Mouse (Mus musculus) MEL (cell line): ENCODE results near the gene Chd9. TPM values are rescaled to one million over a fixed set of nuclear protein-coding genes. Genes with fewer than 3 reads are reported as not detected.

ENCODE experiments used
- DNase-seq: peaks from one replicate; pipeline ENCODE4 v3.0.0; 2011; ENCODE audit warnings: low read depth, low spot score
- H3K27ac ChIP-seq: 2 replicates; pipeline ENCODE4 v1.5.1; 2012; ENCODE audit warnings: low read depth, mild to moderate bottlenecking, control low read depth, low read length, moderate library complexity; ENCODE audit not compliant: control insufficient read depth
- H3K27me3 ChIP-seq, 2 experiments: fragments of 150-350 bp in 1 of 2; sonication (generic) in 1 of 2; 2 replicates each; pipeline ENCODE4 v1.6.1; 2012; ENCODE audit warnings: low read length in 2 of 2, mild to moderate bottlenecking in 2 of 2, improper control_type of control experiment in 1 of 2, moderate library complexity in 1 of 2; ENCODE audit not compliant: insufficient read depth in 2 of 2, control insufficient read depth in 1 of 2
- H3K36me3 ChIP-seq, 2 experiments: 2 replicates each; pipeline ENCODE4 v1.6.1; 2012 to 2014; ENCODE audit warnings: low read length in 2 of 2, improper control_type of control experiment in 1 of 2, inconsistent platforms in 1 of 2, mild to moderate bottlenecking in 1 of 2; ENCODE audit not compliant: insufficient read depth in 2 of 2, control insufficient read depth in 1 of 2
- H3K4me1 ChIP-seq, 2 experiments: fragments of 150-350 bp in 1 of 2; sonication (generic) in 1 of 2; 2 replicates each; pipeline ENCODE4 v1.6.1; 2012; ENCODE audit warnings: low read length in 2 of 2, improper control_type of control experiment in 1 of 2, mild to moderate bottlenecking in 1 of 2; ENCODE audit not compliant: insufficient read depth in 2 of 2, control insufficient read depth in 1 of 2
- H3K4me3 ChIP-seq, 2 experiments: fragments of 150-350 bp in 1 of 2; sonication (generic) in 1 of 2; 2 replicates each; pipeline ENCODE4 v1.5.1; 2012; ENCODE audit warnings: low read depth in 2 of 2, low read length in 2 of 2, mild to moderate bottlenecking in 2 of 2, moderate library complexity in 2 of 2, control low read depth in 1 of 2, improper control_type of control experiment in 1 of 2; ENCODE audit not compliant: control insufficient read depth in 1 of 2, insufficient read depth in 1 of 2
- H3K79me2 ChIP-seq: 2 replicates; pipeline ENCODE4 v1.6.1; 2012; ENCODE audit warnings: mild to moderate bottlenecking, low read length, moderate library complexity; ENCODE audit not compliant: control insufficient read depth, poor library complexity, insufficient read depth
- H3K9ac ChIP-seq: 2 replicates; pipeline ENCODE4 v1.6.1; 2012; ENCODE audit warnings: low read depth, mild to moderate bottlenecking, control low read depth, low read length, moderate library complexity; ENCODE audit not compliant: control insufficient read depth, poor library complexity, severe bottlenecking
- H3K9me3 ChIP-seq: fragments of 150-350 bp; sonication (generic); replicated peaks from 2 replicates; pipeline ENCODE4 v1.6.1; 2012; ENCODE audit warnings: mild to moderate bottlenecking, low read length, improper control_type of control experiment, moderate library complexity; ENCODE audit not compliant: insufficient read depth
- BHLHE40 ChIP-seq: IDR thresholded peaks from 2 replicates; pipeline ENCODE4 v1.6.1; 2012; ENCODE audit warnings: low read depth, mild to moderate bottlenecking, inconsistent platforms, low read length, improper control_type of control experiment, borderline replicate concordance
- CHD1 ChIP-seq: IDR thresholded peaks from 2 replicates; pipeline ENCODE4 v1.6.1; 2012; ENCODE audit warnings: low read depth, mild to moderate bottlenecking, inconsistent platforms, low read length, improper control_type of control experiment
- CHD2 ChIP-seq: IDR thresholded peaks from 2 replicates; pipeline ENCODE4 v1.6.1; 2011; ENCODE audit warnings: low read length, improper control_type of control experiment
- CTCF ChIP-seq, 3 experiments: IDR thresholded peaks in 2 of 3; conservative IDR thresholded peaks in 1 of 3; 2 replicates each; pipeline ENCODE4 v1.5.1; 2011 to 2012; ENCODE audit warnings: low read length in 3 of 3, low read depth in 2 of 3, mild to moderate bottlenecking in 2 of 3, improper control_type of control experiment in 1 of 3, inconsistent platforms in 1 of 3, mixed read lengths in 1 of 3, moderate library complexity in 1 of 3; ENCODE audit not compliant: control insufficient read depth in 1 of 3, insufficient read depth in 1 of 3, poor library complexity in 1 of 3, severe bottlenecking in 1 of 3
- E2F4 ChIP-seq: IDR thresholded peaks from 2 replicates; pipeline ENCODE4 v1.6.1; 2011; ENCODE audit warnings: low read depth, low read length, improper control_type of control experiment, borderline replicate concordance
- ELF1 ChIP-seq: IDR thresholded peaks from 2 replicates; pipeline ENCODE4 v1.6.1; 2014; ENCODE audit warnings: low read depth, mild to moderate bottlenecking, inconsistent platforms, low read length, improper control_type of control experiment, moderate library complexity
- EP300 ChIP-seq, 2 experiments: IDR thresholded peaks; 2 replicates each; pipeline ENCODE4 v1.6.1; 2011; ENCODE audit warnings: improper control_type of control experiment in 2 of 2, low read length in 2 of 2, low read depth in 1 of 2, mild to moderate bottlenecking in 1 of 2
- ETS1 ChIP-seq: IDR thresholded peaks from 2 replicates; pipeline ENCODE4 v1.6.1; 2012; ENCODE audit warnings: low read depth, mild to moderate bottlenecking, inconsistent platforms, low read length, improper control_type of control experiment, moderate library complexity
- GABPA ChIP-seq: IDR thresholded peaks from 2 replicates; pipeline ENCODE4 v1.6.1; 2012; ENCODE audit warnings: low read depth, mild to moderate bottlenecking, inconsistent platforms, low read length, improper control_type of control experiment, moderate library complexity
- GATA1 ChIP-seq: IDR thresholded peaks from 2 replicates; pipeline ENCODE4 v1.6.1; 2011; ENCODE audit warnings: low read depth, low read length, improper control_type of control experiment
- HCFC1 ChIP-seq: IDR thresholded peaks from 2 replicates; pipeline ENCODE4 v1.6.1; 2012; ENCODE audit warnings: low read depth, mild to moderate bottlenecking, inconsistent platforms, low read length, improper control_type of control experiment, moderate library complexity
- MAX ChIP-seq: IDR thresholded peaks from 2 replicates; pipeline ENCODE4 v1.6.1; 2011; ENCODE audit warnings: low read length, improper control_type of control experiment
- MAZ ChIP-seq: IDR thresholded peaks from 2 replicates; pipeline ENCODE4 v1.6.1; 2012; ENCODE audit warnings: low read depth, mild to moderate bottlenecking, inconsistent platforms, low read length, improper control_type of control experiment
- MEF2A ChIP-seq: IDR thresholded peaks from 2 replicates; pipeline ENCODE4 v1.6.1; 2014; ENCODE audit warnings: low read depth, mild to moderate bottlenecking, inconsistent platforms, low read length, improper control_type of control experiment; ENCODE audit not compliant: poor library complexity, insufficient replicate concordance, severe bottlenecking; ENCODE audit errors: extremely low read depth
- MXI1 ChIP-seq: IDR thresholded peaks from 2 replicates; pipeline ENCODE4 v1.6.1; 2011; ENCODE audit warnings: mild to moderate bottlenecking, low read depth, low read length, improper control_type of control experiment
- MYB ChIP-seq: IDR thresholded peaks from 2 replicates; pipeline ENCODE4 v1.6.1; 2011; ENCODE audit warnings: mild to moderate bottlenecking, low read depth, low read length, improper control_type of control experiment
- MYC ChIP-seq: IDR thresholded peaks from 2 replicates; pipeline ENCODE4 v1.6.1; 2011; ENCODE audit warnings: low read depth, mild to moderate bottlenecking, low read length, improper control_type of control experiment, moderate library complexity
- NELFE ChIP-seq: IDR thresholded peaks from 2 replicates; pipeline ENCODE4 v1.6.1; 2011; ENCODE audit warnings: low read depth, low read length, improper control_type of control experiment
- NRF1 ChIP-seq: IDR thresholded peaks from 2 replicates; pipeline ENCODE4 v1.6.1; 2014; ENCODE audit warnings: low read depth, mild to moderate bottlenecking, inconsistent platforms, low read length, improper control_type of control experiment, moderate library complexity; ENCODE audit not compliant: poor library complexity, insufficient read depth, severe bottlenecking
- POLR2A ChIP-seq, 2 experiments: IDR thresholded peaks; 2 replicates each; pipeline ENCODE4 v1.6.1; 2011 to 2012; ENCODE audit warnings: low read length in 2 of 2, mild to moderate bottlenecking in 2 of 2, control low read depth in 1 of 2, improper control_type of control experiment in 1 of 2, low read depth in 1 of 2, moderate library complexity in 1 of 2; ENCODE audit not compliant: control insufficient read depth in 1 of 2, insufficient read depth in 1 of 2, poor library complexity in 1 of 2
- POLR2AphosphoS2 ChIP-seq: IDR thresholded peaks from 2 replicates; pipeline ENCODE4 v1.6.1; 2011; ENCODE audit warnings: low read length, improper control_type of control experiment
- POLR2AphosphoS5 ChIP-seq: IDR thresholded peaks from 2 replicates; pipeline ENCODE4 v1.6.1; 2012; ENCODE audit warnings: low read depth, borderline replicate concordance, mild to moderate bottlenecking, inconsistent platforms, low read length, moderate library complexity, mixed read lengths
- RAD21 ChIP-seq: IDR thresholded peaks from 2 replicates; pipeline ENCODE4 v1.6.1; 2011; ENCODE audit warnings: mild to moderate bottlenecking, low read depth, low read length, improper control_type of control experiment
- RCOR1 ChIP-seq: IDR thresholded peaks from 2 replicates; pipeline ENCODE4 v1.6.1; 2012; ENCODE audit warnings: low read depth, mild to moderate bottlenecking, inconsistent platforms, low read length, improper control_type of control experiment
- SMC3 ChIP-seq: IDR thresholded peaks from 2 replicates; pipeline ENCODE4 v1.6.1; 2011; ENCODE audit warnings: low read depth, low read length, improper control_type of control experiment
- TAL1 ChIP-seq: IDR thresholded peaks from 2 replicates; pipeline ENCODE4 v1.6.1; 2012; ENCODE audit warnings: mild to moderate bottlenecking, inconsistent platforms, low read length, moderate library complexity, mixed read lengths
- TCF12 ChIP-seq: IDR thresholded peaks from 2 replicates; pipeline ENCODE4 v1.6.1; 2014; ENCODE audit warnings: low read depth, mild to moderate bottlenecking, inconsistent platforms, low read length, improper control_type of control experiment, moderate library complexity
- UBTF ChIP-seq: IDR thresholded peaks from 2 replicates; pipeline ENCODE4 v1.6.1; 2012; ENCODE audit warnings: low read depth, mild to moderate bottlenecking, inconsistent platforms, low read length, improper control_type of control experiment, moderate library complexity, borderline replicate concordance; ENCODE audit not compliant: insufficient read depth
- USF1 ChIP-seq: IDR thresholded peaks from 2 replicates; pipeline ENCODE4 v1.6.1; 2014; ENCODE audit warnings: low read depth, mild to moderate bottlenecking, inconsistent platforms, low read length, improper control_type of control experiment, moderate library complexity
- USF2 ChIP-seq, 2 experiments: IDR thresholded peaks; 2 replicates each; pipeline ENCODE4 v1.6.1; 2011 to 2012; ENCODE audit warnings: improper control_type of control experiment in 2 of 2, low read length in 2 of 2, borderline replicate concordance in 1 of 2, inconsistent platforms in 1 of 2, low read depth in 1 of 2, mild to moderate bottlenecking in 1 of 2; ENCODE audit not compliant: insufficient read depth in 1 of 2
- ZC3H11A ChIP-seq: IDR thresholded peaks from 2 replicates; pipeline ENCODE4 v1.6.1; 2012; ENCODE audit warnings: low read depth, mild to moderate bottlenecking, inconsistent platforms, low read length, improper control_type of control experiment
- ZKSCAN1 ChIP-seq: IDR thresholded peaks from 2 replicates; pipeline ENCODE4 v1.6.1; 2012; ENCODE audit warnings: low read depth, mild to moderate bottlenecking, inconsistent platforms, low read length, improper control_type of control experiment, moderate library complexity
- ZMIZ1 ChIP-seq: IDR thresholded peaks from 2 replicates; pipeline ENCODE4 v1.6.1; 2012; ENCODE audit warnings: low read depth, mild to moderate bottlenecking, inconsistent platforms, low read length, improper control_type of control experiment, moderate library complexity
- ZNF384 ChIP-seq: IDR thresholded peaks from 2 replicates; pipeline ENCODE4 v1.6.1; 2012; ENCODE audit warnings: low read depth, mild to moderate bottlenecking, inconsistent platforms, low read length, improper control_type of control experiment
- polyA plus RNA-seq, 2 experiments: library from polyadenylated mRNA; stranded (reverse) in 1 of 2; unstranded in 1 of 2; fragments of >175 nt in 1 of 2; fragments of >200 nt in 1 of 2; gene quantifications; 2 replicates each; pipeline versions ENCODE4 v1.2.1 to v1.2.4; 2012; ENCODE audit warnings: low replicate concordance in 2 of 2, low read depth in 1 of 2; ENCODE audit not compliant: insufficient read length in 2 of 2, insufficient read depth in 1 of 2, missing spikeins in 1 of 2
- total RNA-seq: library from RNA; depleted of rRNA; stranded (reverse); fragments of 300-350 nt; gene quantifications from 2 replicates; pipeline ENCODE4 v1.2.3, GENCODE M21; 2012

Gene Chd9
- total and polyA plus RNA-seq, 3 experiments: 5.9 to 87.4 (median 40.3) TPM

GRCm38 (mm10) chr8:91060555-91061471 lies 232.7 kb downstream of the Chd9 start:
- Histone ChIP-seq H3K27ac (peak overlapping the region; percentile 41), H3K79me2 (no peaks in the 10 kb centered on the region), H3K36me3 (peaks cover 0 to 2% of the 10 kb centered on the region in 2 experiments; a peak in 1 of 4 replicates), H3K4me1 (peaks cover 0 to 4% of the 10 kb centered on the region in 2 experiments; a peak in 1 of 4 replicates), H3K27me3 (no peaks in the 10 kb centered on the region), H3K9ac (peak overlapping the region; percentile 66), H3K9me3 (no peaks in the 10 kb centered on the region), H3K4me3 (peak overlapping the region; percentile 66 to 75)
- DNase-seq: peak; percentile 85
- TF ChIP-seq HCFC1 (peak; percentile 53), ZNF384 (no peak), POLR2AphosphoS2 (peak; percentile 41; the same call in 1 of the 2 replicates), POLR2AphosphoS5 (no peak), NELFE (peak; percentile 66), POLR2A (IDR thresholded peaks at IDR 0.05; ENCODE audit: control insufficient read depth in 1 of 2, insufficient read depth in 1 of 2, low read depth in 1 of 2, low read length in 2 of 2, poor library complexity in 1 of 2) (peak; percentile 58 to 70; a peak in 3 of 4 replicates), TCF12 (peak; percentile 70), MAX (peak; percentile 12), MAZ (no peak; the same call in 1 of the 2 replicates), GABPA (no peak), GATA1 (no peak), ZMIZ1 (peak; percentile 13; the same call in 1 of the 2 replicates), RAD21 (no peak), BHLHE40 (no peak), UBTF (no peak), MXI1 (peak; percentile 20; the same call in 1 of the 2 replicates), CHD1 (no peak), MYC (no peak), USF1 (peak; percentile 28; the same call in 1 of the 2 replicates), ETS1 (no peak; the same call in 1 of the 2 replicates), CHD2 (no peak), USF2 (IDR thresholded peaks at IDR 0.05; ENCODE audit: borderline replicate concordance in 1 of 2, insufficient read depth in 1 of 2, low read depth in 1 of 2, low read length in 2 of 2) (no peak), NRF1 (no peak), EP300 (IDR thresholded peaks at IDR 0.05; ENCODE audit: low read depth in 1 of 2, low read length in 2 of 2) (no peak), E2F4 (no peak), ZKSCAN1 (no peak), TAL1 (peak; percentile 55), MYB (no peak), SMC3 (peak; percentile 37; the same call in 1 of the 2 replicates), CTCF (IDR thresholded peaks at IDR 0.05 in 2 of 3, conservative IDR thresholded peaks at IDR 0.05 in 1 of 3; ENCODE audit: control insufficient read depth in 1 of 3, insufficient read depth in 1 of 3, low read depth in 2 of 3, low read length in 3 of 3, poor library complexity in 1 of 3, severe bottlenecking in 1 of 3) (peak in 2 of 3 experiments; percentile 14 to 53; a peak in 2 of 6 replicates), ELF1 (no peak), ZC3H11A (no peak), RCOR1 (no peak), MEF2A (no peak)
